Mouse (Mus musculus) heart, postnatal 10 days (tissue): ENCODE measurements at regions not wholly inside any gene's neighbourhood (a gene's known extent, or its start where the extent isn't known, plus 50 kb on each side); places are given as distances from the start of the nearest gene placed in this dataset.
A peak's percentile ranks its signal among the peaks of the same experiment; 100 is the strongest.

Source experiments
- DNase-seq, 2 experiments: peaks; one replicate each; pipeline ENCODE4 v3.0.0; 2021
- intact Hi-C: fragments of 180-260 bp; cut with DNase I; formaldehyde crosslinking; loops from one replicate; pipeline ENCODE4 v1.15.1; 2025

- no peak for DNase-seq
- intact Hi-C loops = no loop called here
These were observed 205.1 kb upstream of the Clec14a start for GRCm38 (mm10) chr12:58474181-58474580.

GRCm38 (mm10) chr12:58473511-58473910 is 204.4 kb upstream of the Clec14a start:
- intact Hi-C loops = no loop called here
- DNase-seq = no peak

- no peak for DNase-seq
These were observed 191.4 kb upstream of the Clec14a start for GRCm38 (mm10) chr12:58460465-58460864.

GRCm38 (mm10) chr12:58454828-58455227 is 185.7 kb upstream of the Clec14a start:
- intact Hi-C loops = loop anchor here (5.0 kb wide), 1 partner anchor 453 kb away; no protein-coding TSS in a partner anchor
- DNase-seq = no peak

More at GRCm38 (mm10) chr12:58460465-58460864, 191.4 kb upstream of the Clec14a start:
- intact Hi-C loops = no loop called here

- intact Hi-C loops = no loop called here
- DNase-seq = peak in 1 of 2 experiments; percentile 6
These were observed 173.9 kb upstream of the Clec14a start for GRCm38 (mm10) chr12:58443007-58443406.

GRCm38 (mm10) chr12:58441962-58442361 is 172.9 kb upstream of the Clec14a start:
- DNase-seq = no peak
- intact Hi-C loops = no loop called here

GRCm38 (mm10) chr12:58440666-58441065 is 171.6 kb upstream of the Clec14a start:
- DNase-seq = no peak
- intact Hi-C loops = no loop called here

GRCm38 (mm10) chr12:58437031-58437430 is 167.9 kb upstream of the Clec14a start:
- no peak for DNase-seq
- intact Hi-C loops = no loop called here

GRCm38 (mm10) chr12:58434504-58434903 is 165.4 kb upstream of the Clec14a start:
- DNase-seq = no peak
- intact Hi-C loops = no loop called here

- intact Hi-C loops = no loop called here
- no peak for DNase-seq
These were observed 160.8 kb upstream of the Clec14a start for GRCm38 (mm10) chr12:58429929-58430328.

GRCm38 (mm10) chr12:58426758-58427157 is 157.7 kb upstream of the Clec14a start:
- no peak for DNase-seq
- intact Hi-C loops = no loop called here

GRCm38 (mm10) chr12:58425961-58426360 is 156.9 kb upstream of the Clec14a start:
- peak; percentile 5 for DNase-seq

GRCm38 (mm10) chr12:58423581-58423980 is 154.5 kb upstream of the Clec14a start:
- no peak for DNase-seq
- intact Hi-C loops = no loop called here

More at GRCm38 (mm10) chr12:58425961-58426360, 156.9 kb upstream of the Clec14a start:
- intact Hi-C loops = no loop called here

GRCm38 (mm10) chr12:58401904-58402303 is 132.8 kb upstream of the Clec14a start:
- intact Hi-C loops = no loop called here

GRCm38 (mm10) chr12:58360258-58360657 is 91.2 kb upstream of the Clec14a start:
- DNase-seq = peak in 1 of 2 experiments; percentile 3
- intact Hi-C loops = loop anchor here (1.0 kb wide), 1 partner anchor 92 kb away; no protein-coding TSS in a partner anchor

More at GRCm38 (mm10) chr12:58401904-58402303, 132.8 kb upstream of the Clec14a start:
- no peak for DNase-seq

- no peak for DNase-seq
- intact Hi-C loops = no loop called here
These were observed 65.1 kb upstream of the Clec14a start for GRCm38 (mm10) chr12:58334163-58334562.

GRCm38 (mm10) chr12:58329913-58330312 is 60.8 kb upstream of the Clec14a start:
- no peak for DNase-seq
- intact Hi-C loops = loop anchor here (2.0 kb wide), 1 partner anchor 61 kb away; the partner anchor contains the start of gene Clec14a

- intact Hi-C loops = no loop called here
- DNase-seq = peak; percentile 4 to 6
These were observed 54.9 kb upstream of the Clec14a start for GRCm38 (mm10) chr12:58323953-58324352.
